Mouse (Mus musculus): ENCODE measurements around the gene Gbp8. TPM values are rescaled to one million over a fixed set of nuclear protein-coding genes. Genes with fewer than 3 reads are reported as not detected.

Gene Gbp8
- polyA plus RNA-seq, 1 experiment = not detected

- no peak for TF ChIP-seq GATA1 (IDR thresholded peaks at IDR 0.05; ENCODE audit: low read length)
These were observed 151.3 kb downstream of the Gbp8 start for GRCm38 (mm10) chr5:104988000-104988399.

GRCm38 (mm10) chr5:104986706-104987105 is 152.6 kb downstream of the Gbp8 start:
- TF ChIP-seq GATA1 (IDR thresholded peaks at IDR 0.05; ENCODE audit: low read length) = no peak

GRCm38 (mm10) chr5:104982535-104982934 is 156.8 kb downstream of the Gbp8 start, which contains the start of gene Abcg3:
Abcg3 (minus strand) TSS chr5:104982718.
- TF ChIP-seq GATA1 (IDR thresholded peaks at IDR 0.05; ENCODE audit: low read length) = no peak

- no peak for TF ChIP-seq GATA1 (IDR thresholded peaks at IDR 0.05; ENCODE audit: low read length)
These were observed 160.3 kb downstream of the Gbp8 start for GRCm38 (mm10) chr5:104979040-104979513.

Other genes starting within 250 kb of the Gbp8 start
- gene Abcg3, start 156.8 kb downstream of the Gbp8 start, polyA plus RNA-seq (2012) = not detected in 2 replicates
- not detected in 2 replicates for gene Gbp9, start within 50 bp of the Gbp8 start, polyA plus RNA-seq (2012)
- not detected in 2 replicates for gene Gbp4, start within 50 bp of the Gbp8 start, polyA plus RNA-seq (2012)
- gene Gbp10, start 100.0 kb upstream of the Gbp8 start, polyA plus RNA-seq (2012) = not detected in 2 replicates
- not detected in 2 replicates for gene Gm43302, start 154.2 kb upstream of the Gbp8 start, polyA plus RNA-seq (2012)
- gene Gbp6, start 154.2 kb upstream of the Gbp8 start, polyA plus RNA-seq (2012) = not detected in 2 replicates

Data from G1E-ER4 (cell line).